Mouse (Mus musculus) ovary, adult 10 weeks (tissue): ENCODE measurements around the gene Tspear. TPM values are rescaled to one million over a fixed set of nuclear protein-coding genes. Genes with fewer than 3 reads are reported as not detected.

Experiments used
- polyA plus RNA-seq: library from polyadenylated mRNA; stranded (reverse); fragments of 350-450 nt; fragmentation: Illumina TruSeq; extraction: RNeasy Lipid Tissue Mini Kit (QIAGEN cat#74804); gene quantifications from one replicate; pipeline ENCODE4 v1.2.3, GENCODE M21; 2014

Tspear gene
- not detected for polyA plus RNA-seq

DNA sequence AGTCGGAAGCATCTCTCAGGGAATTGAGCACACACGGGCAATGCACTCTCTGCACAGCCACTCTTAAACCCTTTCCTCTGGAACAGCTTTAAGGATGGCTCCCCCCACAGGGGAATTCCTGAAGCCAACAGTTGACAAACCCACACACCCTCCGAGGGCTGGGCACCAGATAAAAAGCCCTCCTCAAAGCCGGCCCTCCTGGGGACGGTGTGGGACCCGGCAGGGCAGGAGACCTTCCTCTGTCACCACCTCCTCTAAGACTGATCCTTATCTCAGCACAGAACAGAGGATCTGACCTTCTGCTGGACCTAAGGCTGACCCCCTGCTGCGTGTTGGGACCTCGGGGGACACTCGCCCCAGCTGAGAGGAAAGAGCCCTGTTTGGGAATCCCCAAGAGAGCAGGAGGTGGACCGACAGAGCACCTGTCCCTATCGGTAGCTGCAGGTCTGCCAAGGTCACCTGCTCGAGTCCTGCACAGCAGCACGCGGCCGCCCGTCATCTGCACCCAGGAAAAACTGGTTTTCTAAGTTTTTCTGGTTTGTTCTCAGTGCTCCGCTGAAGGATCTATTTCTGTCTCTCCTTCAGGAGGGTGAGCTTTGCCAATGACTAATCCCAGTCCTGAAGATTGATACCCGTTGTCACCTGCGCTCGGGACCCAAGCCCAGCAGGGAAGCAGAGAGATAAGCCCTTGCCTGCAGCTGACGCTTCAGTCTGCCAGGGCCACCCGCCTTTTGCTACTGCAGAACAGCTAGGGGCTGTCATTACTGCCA is at the start of gene Tspear:
Gene Tspear (plus strand): TSS at position 675 of the 770 bp plus-strand sequence.

DNA sequence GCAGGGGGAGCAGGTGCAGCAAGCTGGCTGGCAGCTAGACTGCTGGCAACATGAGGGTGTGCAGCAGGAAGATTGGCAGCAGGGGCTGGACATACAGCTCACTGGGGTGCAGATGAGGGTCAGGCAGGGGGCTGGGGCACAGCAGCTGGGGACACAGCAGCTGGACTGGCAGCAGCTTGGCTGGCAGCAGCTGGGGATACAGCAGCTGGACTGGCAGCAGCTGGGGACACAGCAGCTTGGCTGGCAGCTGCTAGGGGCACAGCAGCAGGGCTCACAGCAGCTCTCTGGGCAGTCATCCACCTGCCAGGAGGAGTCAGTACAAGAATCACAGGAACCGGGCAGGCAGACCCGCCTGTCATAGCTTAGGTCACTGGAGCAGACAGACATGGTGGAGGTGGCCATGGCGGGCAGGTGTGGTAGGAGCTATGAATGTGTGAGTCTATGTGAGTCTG is 4.0 kb downstream of the Tspear start, which contains the start of gene Gm19402:
Gene Gm19402 (minus strand): TSS at position 402 of the 452 bp plus-strand sequence.

DNA sequence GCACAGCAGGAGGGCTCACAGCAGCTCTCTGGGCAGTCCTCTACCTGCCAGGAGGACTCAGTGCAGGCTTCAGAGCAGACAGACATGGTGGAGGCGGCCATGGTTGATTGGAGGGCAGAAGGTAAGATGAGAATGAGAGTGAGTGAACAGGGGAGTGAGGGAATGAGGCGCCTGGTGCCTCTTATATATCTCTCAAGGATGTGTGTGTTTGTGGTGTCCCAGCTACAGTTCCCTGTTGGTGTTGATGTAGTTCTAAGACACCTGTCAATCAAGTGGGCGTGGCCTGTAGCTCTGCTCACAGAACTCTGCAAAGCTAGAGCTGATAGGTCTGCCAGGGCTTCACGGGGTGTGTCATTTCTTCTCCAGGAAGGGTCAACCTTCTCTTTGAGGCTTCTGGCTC is 10.8 kb downstream of the Tspear start, which contains the start of gene Gm9508:
Gene Gm9508 (minus strand): TSS at position 101 of the 400 bp plus-strand sequence.

DNA sequence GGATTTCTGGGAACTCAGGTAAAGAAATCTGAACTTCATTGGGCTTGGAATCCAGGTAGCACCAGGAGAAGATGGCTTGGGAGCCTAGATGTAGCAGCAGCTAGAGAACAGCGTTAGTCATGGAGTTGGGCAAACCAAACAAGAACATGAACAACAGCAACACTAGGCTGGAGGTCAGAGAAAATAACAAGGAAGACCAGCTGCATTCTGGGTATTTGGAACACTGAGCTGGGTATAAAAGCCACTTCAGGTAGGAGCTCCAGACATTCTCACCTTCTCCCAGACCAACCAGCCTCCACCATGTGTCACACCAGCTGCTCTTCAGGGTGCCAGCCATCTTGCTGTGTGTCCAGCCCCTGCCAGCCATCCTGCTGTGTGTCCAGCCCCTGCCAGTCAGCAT is 20.0 kb downstream of the Tspear start, which contains the start of gene Gm10272:
Gene Gm10272 (plus strand): TSS at position 301 of the 400 bp plus-strand sequence.

DNA sequence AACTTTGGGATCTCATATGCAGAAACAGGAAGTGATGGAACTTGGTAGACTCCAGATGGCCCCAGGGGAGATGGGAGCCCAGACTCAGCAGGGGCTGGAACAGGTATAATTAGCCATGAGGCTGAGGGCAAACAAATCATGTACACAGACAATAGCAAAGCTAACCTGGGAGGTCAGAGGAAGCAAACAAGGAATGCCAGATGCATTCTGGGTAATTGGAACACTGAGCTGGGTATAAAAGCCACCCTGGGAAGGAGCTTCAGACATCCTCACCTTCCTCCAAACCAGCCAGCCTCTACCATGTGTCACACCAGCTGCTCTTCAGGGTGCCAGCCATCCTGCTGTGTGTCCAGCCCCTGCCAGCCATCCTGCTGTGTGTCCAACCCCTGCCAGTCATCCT is 24.8 kb downstream of the Tspear start, which contains the start of gene Gm10024:
Gene Gm10024 (plus strand): TSS at position 301 of the 400 bp plus-strand sequence.

DNA sequence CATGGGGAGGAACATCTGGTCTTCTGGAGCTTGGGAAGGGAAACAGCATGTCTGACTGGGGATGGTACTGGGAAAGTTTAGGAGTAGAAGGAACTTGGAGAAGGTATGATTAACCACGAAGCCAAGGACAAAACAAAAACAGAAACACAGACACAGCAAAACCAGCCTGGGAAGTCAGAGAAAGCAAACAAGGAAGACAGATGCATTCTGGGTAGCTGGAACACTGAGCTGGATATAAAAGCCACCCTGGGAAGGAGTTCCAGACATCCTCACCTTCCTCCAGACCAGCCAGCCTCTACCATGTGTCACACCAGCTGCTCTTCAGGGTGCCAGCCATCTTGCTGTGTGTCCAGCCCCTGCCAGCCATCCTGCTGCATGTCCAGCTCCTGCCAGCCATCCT is 29.1 kb downstream of the Tspear start, which contains the start of gene Gm10142:
Gene Gm10142 (plus strand): TSS at position 301 of the 400 bp plus-strand sequence.

DNA sequence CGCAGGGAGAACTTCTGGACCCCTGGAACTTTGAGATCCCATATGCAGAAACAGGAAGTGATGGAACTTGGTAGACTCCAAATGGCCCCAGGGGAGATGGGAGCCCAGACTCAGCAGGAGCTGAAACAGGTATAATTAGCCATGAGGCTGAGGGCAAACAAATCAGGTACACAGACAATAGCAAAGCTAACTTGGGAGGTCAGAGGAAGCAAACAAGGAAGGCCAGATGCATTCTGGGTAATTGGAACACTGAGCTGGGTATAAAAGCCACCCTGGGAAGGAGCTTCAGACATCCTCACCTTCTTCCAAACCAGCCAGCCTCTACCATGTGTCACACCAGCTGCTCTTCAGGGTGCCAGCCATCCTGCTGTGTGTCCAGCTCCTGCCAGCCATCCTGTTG is 33.9 kb downstream of the Tspear start, which contains the start of gene Krtap12-1:
Gene Krtap12-1 (plus strand): TSS at position 301 of the 400 bp plus-strand sequence.

DNA sequence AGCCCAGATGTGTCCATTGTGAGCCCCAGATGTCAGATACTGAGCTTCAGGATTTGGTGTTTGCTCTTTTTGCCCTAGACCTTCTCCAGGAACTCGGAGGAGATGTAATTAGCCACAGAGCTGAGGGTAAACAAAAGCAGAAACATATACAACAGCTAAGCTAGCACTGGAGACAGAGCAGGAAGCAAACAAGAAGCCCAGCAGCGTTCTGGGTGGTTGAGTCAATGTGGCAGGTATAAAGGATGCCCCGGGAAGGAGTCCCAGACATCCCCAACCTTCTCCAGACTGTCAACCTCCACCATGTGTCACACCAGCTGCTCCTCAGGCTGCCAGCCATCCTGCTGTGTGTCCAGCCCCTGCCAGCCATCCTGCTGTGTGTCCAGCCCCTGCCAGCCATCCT is 39.8 kb downstream of the Tspear start, which contains the start of gene Gm10100:
Gene Gm10100 (plus strand): TSS at position 301 of the 400 bp plus-strand sequence.

DNA sequence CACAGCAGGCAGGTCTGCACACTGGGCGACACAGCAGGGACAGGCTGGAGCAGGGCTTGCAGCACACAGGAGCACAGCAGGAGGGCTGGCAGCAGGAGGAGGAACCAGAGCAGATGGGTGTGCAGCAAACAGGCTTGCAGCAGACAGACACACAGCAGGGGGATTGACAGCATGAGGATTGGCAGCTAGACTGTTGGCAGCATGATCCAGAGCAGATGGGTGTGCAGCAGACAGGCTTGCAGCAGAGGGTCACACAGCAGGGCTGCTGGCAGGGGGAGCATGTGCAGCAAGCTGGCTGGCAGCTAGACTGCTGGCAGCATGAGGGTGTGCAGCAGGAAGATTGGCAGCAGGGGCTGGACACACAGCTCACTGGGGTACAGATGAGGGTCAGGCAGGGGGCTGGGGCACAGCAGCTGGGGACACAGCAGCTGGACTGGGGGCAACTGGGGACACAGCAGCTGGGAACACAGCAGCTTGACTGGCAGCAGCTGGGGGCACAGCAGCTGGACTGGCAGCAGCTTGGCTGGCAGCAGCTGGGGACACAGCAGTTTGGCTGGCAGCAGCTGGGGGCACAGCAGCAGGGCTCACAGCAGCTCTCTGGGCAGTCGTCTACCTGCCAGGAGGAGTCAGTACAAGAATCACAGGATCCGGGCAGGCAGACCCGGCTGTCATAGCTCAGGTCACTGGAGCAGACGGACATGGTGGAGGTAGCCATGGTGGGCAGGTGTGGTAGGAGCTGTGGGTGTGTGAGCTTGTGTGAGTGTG is 55.7 kb downstream of the Tspear start, which contains the start of gene Gm18596:
Gene Gm18596 (minus strand): TSS at position 715 of the 765 bp plus-strand sequence.

DNA sequence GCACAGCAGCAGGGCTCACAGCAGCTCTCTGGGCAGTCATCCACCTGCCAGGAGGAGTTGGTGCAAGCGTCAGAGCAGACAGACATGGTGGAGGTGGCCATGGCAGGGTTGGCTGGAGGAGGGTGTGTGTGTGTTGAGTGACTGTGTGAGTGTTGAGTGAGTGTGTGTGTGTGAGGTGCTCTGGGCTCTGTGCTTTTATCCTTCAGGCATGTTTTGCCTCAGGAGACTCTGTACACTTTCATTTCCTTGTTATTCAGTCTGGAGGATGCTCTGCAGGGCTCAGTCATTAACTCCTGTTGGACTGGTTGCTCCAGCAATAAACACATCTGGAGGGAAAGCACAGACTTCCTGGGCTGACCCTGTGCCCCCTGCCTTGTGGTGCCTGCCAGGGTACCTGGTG is 64.9 kb downstream of the Tspear start, which contains the start of gene Gm9736:
Gene Gm9736 (minus strand): TSS at position 101 of the 400 bp plus-strand sequence.

DNA sequence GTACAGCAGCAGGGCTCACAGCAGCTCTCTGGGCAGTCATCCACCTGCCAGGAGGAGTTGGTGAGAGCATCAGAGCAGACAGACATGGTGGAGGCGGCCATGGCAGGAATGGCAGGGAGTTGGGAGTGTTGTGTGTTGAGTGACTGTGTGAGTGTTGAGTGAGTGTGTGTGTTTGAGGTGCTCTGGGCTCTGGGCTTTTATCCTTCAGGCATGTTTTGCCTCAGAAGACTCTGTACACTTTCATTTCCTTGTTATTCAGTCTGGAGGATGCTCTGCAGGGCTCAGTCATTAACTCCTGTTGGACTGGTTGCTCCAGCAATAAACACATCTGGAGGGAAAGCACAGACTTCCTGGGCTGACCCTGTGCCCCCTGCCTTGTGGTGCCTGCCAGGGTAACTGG is 73.2 kb downstream of the Tspear start, which contains the start of gene Gm3233:
Gene Gm3233 (minus strand): TSS at position 101 of the 400 bp plus-strand sequence.

DNA sequence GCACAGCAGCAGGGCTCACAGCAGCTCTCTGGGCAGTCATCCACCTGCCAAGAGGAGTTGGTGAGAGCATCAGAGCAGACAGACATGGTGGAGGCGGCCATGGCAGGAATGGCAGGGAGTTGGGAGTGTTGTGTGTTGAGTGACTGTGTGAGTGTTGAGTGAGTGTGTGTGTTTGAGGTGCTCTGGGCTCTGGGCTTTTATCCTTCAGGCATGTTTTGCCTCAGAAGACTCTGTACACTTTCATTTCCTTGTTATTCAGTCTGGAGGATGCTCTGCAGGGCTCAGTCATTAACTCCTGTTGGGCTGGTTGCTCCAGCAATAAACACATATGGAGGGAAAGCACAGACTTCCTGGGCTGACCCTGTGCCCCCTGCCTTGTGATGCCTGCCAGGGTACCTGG is 84.9 kb downstream of the Tspear start, which contains the start of gene Gm3238:
Gene Gm3238 (minus strand): TSS at position 101 of the 400 bp plus-strand sequence.

DNA sequence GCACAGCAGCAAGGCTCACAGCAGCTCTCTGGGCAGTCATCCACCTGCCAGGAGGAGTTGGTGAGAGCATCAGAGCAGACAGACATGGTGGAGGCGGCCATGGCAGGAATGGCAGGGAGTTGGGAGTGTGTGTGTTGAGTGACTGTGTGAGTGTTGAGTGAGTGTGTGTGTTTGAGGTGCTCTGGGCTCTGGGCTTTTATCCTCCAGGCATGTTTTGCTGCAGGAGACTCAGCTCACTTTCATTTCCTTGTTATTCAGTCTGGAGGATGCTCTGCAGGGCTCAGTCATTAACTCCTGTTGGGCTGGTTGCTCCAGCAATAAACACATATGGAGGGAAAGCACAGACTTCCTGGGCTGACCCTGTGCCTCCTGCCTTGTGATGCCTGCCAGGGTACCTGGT is 90.5 kb downstream of the Tspear start, which contains the start of gene Gm7138:
Gene Gm7138 (minus strand): TSS at position 101 of the 400 bp plus-strand sequence.

DNA sequence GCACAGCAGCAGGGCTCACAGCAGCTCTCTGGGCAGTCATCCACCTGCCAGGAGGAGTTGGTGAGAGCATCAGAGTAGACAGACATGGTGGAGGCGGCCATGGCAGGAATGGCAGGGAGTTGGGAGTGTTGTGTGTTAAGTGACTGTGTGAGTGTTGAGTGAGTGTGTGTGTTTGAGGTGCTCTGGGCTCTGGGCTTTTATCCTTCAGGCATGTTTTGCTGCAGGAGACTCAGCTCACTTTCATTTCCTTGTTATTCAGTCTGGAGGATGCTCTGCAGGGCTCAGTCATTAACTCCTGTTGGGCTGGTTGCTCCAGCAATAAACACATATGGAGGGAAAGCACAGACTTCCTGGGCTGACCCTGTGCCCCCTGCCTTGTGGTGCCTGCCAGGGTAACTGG is 96.1 kb downstream of the Tspear start, which contains the start of gene Gm3250:
Gene Gm3250 (minus strand): TSS at position 101 of the 400 bp plus-strand sequence.

DNA sequence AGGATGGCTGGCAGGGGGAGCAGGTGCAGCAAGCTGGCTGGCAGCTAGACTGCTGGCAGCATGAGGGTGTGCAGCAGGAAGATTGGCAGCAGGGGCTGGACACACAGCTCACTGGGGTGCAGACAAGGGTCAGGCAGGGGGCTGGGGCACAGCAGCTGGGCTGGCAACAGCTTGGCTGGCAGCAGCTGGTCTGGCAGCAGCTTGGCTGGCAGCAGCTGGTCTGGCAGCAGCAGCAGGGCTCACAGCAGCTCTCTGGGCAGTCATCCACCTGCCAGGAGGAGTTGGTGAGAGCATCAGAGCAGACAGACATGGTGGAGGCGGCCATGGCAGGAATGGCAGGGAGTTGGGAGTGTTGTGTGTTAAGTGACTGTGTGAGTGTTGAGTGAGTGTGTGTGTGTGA is 101.5 kb downstream of the Tspear start, which contains the start of gene Gm7137:
Gene Gm7137 (minus strand): TSS at position 325 of the 400 bp plus-strand sequence.

DNA sequence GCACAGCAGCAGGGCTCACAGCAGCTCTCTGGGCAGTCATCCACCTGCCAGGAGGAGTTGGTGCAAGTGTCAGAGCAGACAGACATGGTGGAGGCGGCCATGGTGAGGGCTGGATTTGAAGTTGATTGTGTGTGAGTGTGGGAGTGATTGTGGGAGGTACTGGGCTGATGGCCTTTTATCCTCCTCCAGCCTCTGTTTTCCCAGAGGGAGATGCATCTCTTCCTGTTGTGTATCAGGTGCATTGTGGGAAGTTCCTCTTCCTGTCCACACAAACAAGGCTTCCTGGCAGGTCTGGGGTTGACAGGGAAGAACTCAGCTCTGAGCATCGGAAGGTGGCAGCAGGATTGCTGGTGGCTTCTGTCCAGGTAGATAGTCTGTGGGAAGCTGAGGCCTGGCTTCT is 108.6 kb downstream of the Tspear start, which contains the start of gene Gm9639:
Gene Gm9639 (minus strand): TSS at position 101 of the 400 bp plus-strand sequence.

DNA sequence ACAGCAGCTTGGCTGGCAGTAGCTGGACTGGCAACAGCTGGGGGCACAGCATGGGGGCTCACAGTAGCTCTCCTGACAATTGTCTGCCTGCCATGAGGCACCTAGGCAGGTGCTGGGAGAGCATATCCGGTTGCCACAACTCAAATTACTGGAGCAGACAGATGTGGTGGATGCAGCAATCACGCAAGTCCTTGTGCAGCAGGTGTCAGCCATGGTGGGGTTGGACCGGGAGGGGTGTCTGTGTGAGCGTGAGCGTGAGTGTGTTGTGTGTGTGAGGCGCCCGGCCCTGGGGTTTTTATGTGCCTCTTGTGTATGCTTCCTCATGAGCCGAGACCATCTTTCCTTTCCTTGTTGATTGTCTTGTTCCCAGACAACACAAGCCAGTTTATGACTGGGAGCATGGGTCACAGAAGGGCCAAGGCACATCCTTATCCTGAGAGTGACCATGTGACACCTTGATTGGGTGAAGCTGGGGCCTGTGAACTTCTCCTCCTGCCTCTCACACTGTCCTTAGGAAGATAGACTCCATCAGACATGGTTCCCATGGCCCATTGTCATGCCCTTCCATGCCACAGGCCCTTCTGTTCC is 112.6 kb downstream of the Tspear start, which contains the start of gene Gm19668:
Gene Gm19668 (minus strand): TSS at position 213 of the 588 bp plus-strand sequence.

DNA sequence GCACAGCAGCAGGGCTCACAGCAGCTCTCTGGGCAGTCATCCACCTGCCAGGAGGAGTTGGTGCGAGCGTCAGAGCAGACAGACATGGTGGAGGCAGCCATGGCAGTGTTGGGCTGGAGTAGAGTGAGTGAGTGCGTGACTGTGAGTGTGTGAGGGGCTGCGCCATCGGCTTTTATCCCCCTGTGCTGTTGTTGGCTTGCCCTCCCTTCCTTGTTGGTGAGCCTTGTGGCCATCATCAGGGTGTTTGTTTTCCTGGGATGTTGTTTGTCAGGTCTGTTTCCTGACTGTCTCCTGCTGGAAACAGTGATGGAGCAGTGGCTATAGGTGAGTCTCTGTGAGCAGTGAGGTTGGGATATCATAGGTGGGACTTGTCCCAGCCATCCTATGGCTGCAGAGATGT is 125.4 kb downstream of the Tspear start, which contains the start of gene Gm9507:
Gene Gm9507 (minus strand): TSS at position 101 of the 400 bp plus-strand sequence.

DNA sequence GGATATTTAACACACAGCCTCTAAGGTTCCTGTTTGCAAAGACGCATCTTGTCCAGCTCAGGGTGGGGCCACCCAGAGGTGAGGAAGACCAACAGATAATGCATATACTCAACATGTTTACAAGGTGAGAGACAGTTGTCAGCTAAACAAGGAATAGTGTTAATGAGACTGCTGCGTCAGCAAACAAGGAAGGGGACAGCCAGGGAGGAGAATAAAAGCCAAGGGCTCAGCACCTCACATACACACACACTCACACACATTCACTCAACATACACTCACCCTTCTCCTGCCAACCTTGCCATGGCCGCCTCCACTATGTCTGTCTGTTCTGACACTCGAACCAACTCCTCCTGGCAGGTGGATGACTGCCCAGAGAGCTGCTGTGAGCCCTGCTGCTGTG is 128.0 kb downstream of the Tspear start, which contains the start of gene Gm2696:
Gene Gm2696 (plus strand): TSS at position 301 of the 400 bp plus-strand sequence.

DNA sequence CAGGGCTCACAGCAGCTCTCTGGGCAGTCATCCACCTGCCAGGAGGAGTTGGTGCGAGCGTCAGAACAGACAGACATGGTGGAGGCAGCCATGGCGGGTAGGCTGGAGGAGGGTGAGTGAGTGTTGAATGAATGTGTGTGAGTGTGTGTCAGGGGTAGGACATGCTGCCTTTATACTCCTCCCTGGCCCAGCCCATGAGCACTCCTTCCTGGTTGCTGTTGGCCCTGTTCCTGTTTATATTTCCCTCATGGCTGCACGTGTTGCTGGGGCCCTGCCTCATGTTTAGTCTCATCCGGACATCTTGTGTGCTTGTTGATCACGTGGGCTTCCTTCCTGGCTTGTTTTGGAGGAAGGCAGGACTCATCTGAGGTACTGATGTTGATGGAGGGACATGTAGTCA is 140.6 kb downstream of the Tspear start, which contains the start of gene Krtap10-4:
Gene Krtap10-4 (minus strand): TSS at position 145 of the 400 bp plus-strand sequence.

DNA sequence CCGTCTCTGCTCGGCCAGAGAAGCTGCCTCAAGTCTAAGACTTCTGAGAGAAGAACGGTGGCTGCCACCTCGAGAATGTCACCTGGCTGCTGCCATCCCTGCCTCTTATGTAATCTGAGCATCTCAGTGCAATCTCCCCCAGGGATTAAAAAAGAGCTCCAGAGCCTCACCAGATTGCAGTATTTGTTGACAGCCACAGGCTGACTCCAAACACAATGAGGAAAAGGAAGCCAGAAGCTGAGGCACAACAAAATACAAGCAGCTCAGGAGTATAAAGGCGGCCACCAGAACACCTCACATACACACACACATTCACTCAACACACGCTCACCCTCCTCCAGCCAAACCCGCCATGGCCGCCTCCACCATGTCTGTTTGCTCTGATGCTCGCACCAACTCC is 149.3 kb downstream of the Tspear start, which contains the start of gene Krtap10-10:
Gene Krtap10-10 (plus strand): TSS at position 301 of the 400 bp plus-strand sequence.

